Mouse (Mus musculus) limb, embryonic 15.5 days (tissue): ENCODE measurements around the gene Olfr1184. TPM values are rescaled to one million over a fixed set of nuclear protein-coding genes. Genes with fewer than 3 reads are reported as not detected.
"Not testable (repeated sequence)": the region's sequence is repeated elsewhere in the genome, so short reads cannot be mapped to it uniquely, and the experiment has no call there.

Experiments
- ATAC-seq: fragments of 200-750 bp; cut with Nextera tagmentation; 2 replicates; pipeline ENCODE4 v1.8.0; 2017; ENCODE audit warnings: low read depth, moderate TSS enrichment; ENCODE audit not compliant: insufficient number of reproducible peaks, low FRiP score, low TSS enrichment
- H3K27ac ChIP-seq: fragments of 300-500 bp; sonication (generic); 2 replicates; pipeline ENCODE4 v1.5.1; 2015; ENCODE audit warnings: moderate library complexity, mild to moderate bottlenecking, inconsistent platforms
- H3K27me3 ChIP-seq: fragments of 300-500 bp; sonication (generic); 2 replicates; pipeline ENCODE4 v1.6.1; 2015; ENCODE audit warnings: inconsistent platforms
- H3K36me3 ChIP-seq: fragments of 300-500 bp; sonication (generic); 2 replicates; pipeline ENCODE4 v1.6.1; 2015; ENCODE audit warnings: inconsistent platforms
- H3K4me1 ChIP-seq: fragments of 300-500 bp; sonication (generic); 2 replicates; pipeline ENCODE4 v1.6.1; 2015; ENCODE audit warnings: inconsistent platforms
- H3K4me2 ChIP-seq: fragments of 300-500 bp; sonication (generic); 2 replicates; pipeline ENCODE4 v1.6.1; 2015; ENCODE audit warnings: mild to moderate bottlenecking, inconsistent platforms
- H3K4me3 ChIP-seq: fragments of 300-500 bp; sonication (generic); 2 replicates; pipeline ENCODE4 v1.5.1; 2015; ENCODE audit warnings: mild to moderate bottlenecking, inconsistent platforms
- H3K9ac ChIP-seq: fragments of 300-500 bp; sonication (generic); 2 replicates; pipeline ENCODE4 v1.6.1; 2015; ENCODE audit warnings: inconsistent platforms
- H3K9me3 ChIP-seq: fragments of 300-500 bp; sonication (generic); 2 replicates; pipeline ENCODE4 v1.6.1; 2016; ENCODE audit warnings: inconsistent platforms
- WGBS: fragments of 180-500 bp; shearing (Covaris S2); methylation state at CpG from one replicate; pipeline ENCODE4 v1.1.7; 2015; 5-methylcytosine and 5-hydroxymethylcytosine counted together
- polyA plus RNA-seq: library from polyadenylated mRNA; unstranded; fragments of >200 nt; fragmentation: Nextera tagmentation; extraction: Ambion mirVana; gene quantifications from 2 replicates; pipeline ENCODE4 v1.2.1, GENCODE M21; 2015

The Olfr1184 gene
- polyA plus RNA-seq, result not detected in 2 replicates

GRCm38 (mm10) chr2:88483298-88483697 lies at the start of gene Olfr1184:
Olfr1184 (plus strand) TSS chr2:88483598.
- H3K4me1 ChIP-seq, result no peaks in the 10 kb centered on the region
- ATAC-seq, result no peak
- no peaks in the 10 kb centered on the region for H3K9me3 ChIP-seq
- no peak within 1 kb of the TSS for H3K27ac ChIP-seq
- no peak within 1 kb of the TSS for H3K9ac ChIP-seq
- 83% methylated on average over 2 of the region's 2 CpGs for WGBS
- no peaks in the 10 kb centered on the region for H3K36me3 ChIP-seq
- no peak within 1 kb of the TSS for H3K4me2 ChIP-seq
- no peak within 1 kb of the TSS for H3K4me3 ChIP-seq
- H3K27me3 ChIP-seq, result no peaks in the 10 kb centered on the region

- Histone ChIP-seq H3K4me2 (no peak within 1 kb of the TSS), H3K4me1 (no peaks in the 10 kb centered on the region), H3K27ac (no peak within 1 kb of the TSS), H3K36me3 (no peaks in the 10 kb centered on the region), H3K4me3 (no peak within 1 kb of the TSS), H3K27me3 (no peaks in the 10 kb centered on the region), H3K9me3 (no peaks in the 10 kb centered on the region), H3K9ac (no peak within 1 kb of the TSS)
- 89% methylated on average over 1 of the region's 1 CpGs for WGBS
- ATAC-seq, result no peak
Measured at GRCm38 (mm10) chr2:88449031-88449430, 34.4 kb upstream of the Olfr1184 start, which contains the start of gene Gm13757. Gm13757 (minus strand) TSS chr2:88449131.

- not testable (repeated sequence) for H3K9me3 ChIP-seq, H3K4me3 ChIP-seq, H3K9ac ChIP-seq, H3K4me2 ChIP-seq, H3K36me3 ChIP-seq, H3K27me3 ChIP-seq, H3K27ac ChIP-seq, H3K4me1 ChIP-seq, ATAC-seq
- 82% methylated on average over 1 of the region's 1 CpGs for WGBS
Measured at GRCm38 (mm10) chr2:88454567-88454966, 28.8 kb upstream of the Olfr1184 start, which contains the start of gene Olfr1183. Olfr1183 (plus strand) TSS chr2:88454867.

GRCm38 (mm10) chr2:88493020-88493419 lies 9.6 kb downstream of the Olfr1184 start, which contains the start of gene Olfr1185-ps1:
Olfr1185-ps1 (plus strand) TSS chr2:88493320.
- no peak within 1 kb of the TSS for H3K4me2 ChIP-seq
- H3K9ac ChIP-seq, result no peak within 1 kb of the TSS
- no peaks in the 10 kb centered on the region for H3K4me1 ChIP-seq
- H3K9me3 ChIP-seq, result no peaks in the 10 kb centered on the region
- no peaks in the 10 kb centered on the region for H3K27me3 ChIP-seq
- no peaks in the 10 kb centered on the region for H3K36me3 ChIP-seq
- H3K27ac ChIP-seq, result no peak within 1 kb of the TSS
- no peak within 1 kb of the TSS for H3K4me3 ChIP-seq
- WGBS, result 76% methylated on average over 2 of the region's 2 CpGs
- no peak for ATAC-seq

- Histone ChIP-seq H3K9me3 (no peaks in the 10 kb centered on the region), H3K36me3 (no peaks in the 10 kb centered on the region), H3K4me2 (no peak within 1 kb of the TSS), H3K4me1 (no peaks in the 10 kb centered on the region), H3K4me3 (no peak within 1 kb of the TSS), H3K27me3 (no peaks in the 10 kb centered on the region), H3K27ac (no peak within 1 kb of the TSS), H3K9ac (no peak within 1 kb of the TSS)
- ATAC-seq, result no peak
- 70% methylated on average over 2 of the region's 2 CpGs for WGBS
Measured at GRCm38 (mm10) chr2:88518251-88518650, 34.9 kb downstream of the Olfr1184 start, which contains the start of gene Olfr1186. Olfr1186 (plus strand) TSS chr2:88518551.

GRCm38 (mm10) chr2:88525720-88526119 lies 42.3 kb downstream of the Olfr1184 start:
- H3K27ac ChIP-seq, result no peak overlapping the region
- no peaks in the 10 kb centered on the region for H3K4me1 ChIP-seq
- no peaks in the 10 kb centered on the region for H3K36me3 ChIP-seq
- H3K4me3 ChIP-seq, result no peak overlapping the region
- no peaks in the 10 kb centered on the region for H3K9me3 ChIP-seq
- H3K27me3 ChIP-seq, result no peaks in the 10 kb centered on the region
- WGBS, result 68% methylated on average over 3 of the region's 3 CpGs
- no peak overlapping the region for H3K4me2 ChIP-seq
- ATAC-seq, result no peak
- H3K9ac ChIP-seq, result no peak overlapping the region

Other genes with a start within 250 kb of the Olfr1184 start
- not detected in 2 replicates for gene Olfr1173, start 203.7 kb upstream of the Olfr1184 start, polyA plus RNA-seq
- not detected in 2 replicates for gene Olfr1174-ps, start 168.5 kb upstream of the Olfr1184 start, polyA plus RNA-seq
- gene Olfr1175-ps, start 156.4 kb upstream of the Olfr1184 start, polyA plus RNA-seq, result not detected in 2 replicates
- gene Olfr1176, start 146.9 kb upstream of the Olfr1184 start, polyA plus RNA-seq, result not detected in 2 replicates
- not detected in 2 replicates for gene Olfr1177-ps, start 137.1 kb upstream of the Olfr1184 start, polyA plus RNA-seq
- not detected in 2 replicates for gene Olfr1178, start 96.5 kb upstream of the Olfr1184 start, polyA plus RNA-seq
- gene Olfr1179, start 77.1 kb upstream of the Olfr1184 start, polyA plus RNA-seq, result not detected in 2 replicates
- gene Olfr1180, start 64.4 kb upstream of the Olfr1184 start, polyA plus RNA-seq, result not detected in 2 replicates
- gene Olfr1181, start 57.4 kb upstream of the Olfr1184 start, polyA plus RNA-seq, result not detected in 2 replicates
- gene Gm13757, start 34.5 kb upstream of the Olfr1184 start, polyA plus RNA-seq, result not detected in 2 replicates
- not detected in 2 replicates for gene Olfr1183, start 28.7 kb upstream of the Olfr1184 start, polyA plus RNA-seq
- not detected in 2 replicates for gene Olfr1185-ps1, start 9.7 kb downstream of the Olfr1184 start, polyA plus RNA-seq
- not detected in 2 replicates for gene Olfr1186, start 35.0 kb downstream of the Olfr1184 start, polyA plus RNA-seq
- not detected in 2 replicates for gene Olfr1188, start 73.3 kb downstream of the Olfr1184 start, polyA plus RNA-seq
- not detected in 2 replicates for gene Olfr1189, start 102.9 kb downstream of the Olfr1184 start, polyA plus RNA-seq
- not detected in 2 replicates for gene Olfr1191-ps1, start 156.9 kb downstream of the Olfr1184 start, polyA plus RNA-seq
- not detected in 2 replicates for gene Olfr1192-ps1, start 164.9 kb downstream of the Olfr1184 start, polyA plus RNA-seq
- not detected in 2 replicates for gene Olfr1193, start 192.0 kb downstream of the Olfr1184 start, polyA plus RNA-seq
- gene Olfr1195, start 205.6 kb downstream of the Olfr1184 start, polyA plus RNA-seq, result not detected in 2 replicates
- gene Olfr1196, start 221.0 kb downstream of the Olfr1184 start, polyA plus RNA-seq, result not detected in 2 replicates
- gene Olfr1197, start 248.8 kb downstream of the Olfr1184 start, polyA plus RNA-seq, result not detected in 2 replicates